Mouse (Mus musculus) myocyte (in vitro differentiated cells): ENCODE results near the gene Aff3.

Source experiments
- E2F4 ChIP-seq: IDR thresholded peaks from one replicate; pipeline ENCODE4 v1.6.1; 2011; ENCODE audit warnings: mild to moderate bottlenecking, control low read depth, moderate library complexity; ENCODE audit not compliant: insufficient read depth
- POLR2A ChIP-seq: IDR thresholded peaks from one replicate; pipeline ENCODE4 v1.6.1; 2011; ENCODE audit warnings: low read depth, mild to moderate bottlenecking, control low read depth, moderate library complexity; ENCODE audit not compliant: insufficient read length
- POLR2AphosphoS2 ChIP-seq: IDR thresholded peaks from one replicate; pipeline ENCODE4 v1.6.1; 2011; ENCODE audit warnings: low read depth, control low read depth; ENCODE audit not compliant: insufficient read length
- REST ChIP-seq: IDR thresholded peaks from one replicate; pipeline ENCODE4 v1.6.1; 2011; ENCODE audit warnings: mild to moderate bottlenecking, control low read depth, moderate library complexity; ENCODE audit not compliant: insufficient read depth, insufficient read length
- TCF12 ChIP-seq: IDR thresholded peaks from one replicate; pipeline ENCODE4 v1.6.1; 2011; ENCODE audit warnings: mild to moderate bottlenecking, control low read depth; ENCODE audit not compliant: poor library complexity, insufficient read depth, severe bottlenecking

GRCm38 (mm10) chr1:38483191-38483590 is 181.6 kb downstream of the Aff3 start:
- TF ChIP-seq E2F4 (no peak), POLR2A (no peak), REST (no peak), POLR2AphosphoS2 (no peak), TCF12 (no peak)
